Mouse (Mus musculus) gonadal fat pad, adult 2 months (tissue): ENCODE measurements around the gene Gm15557. TPM values are rescaled to one million over a fixed set of nuclear protein-coding genes. Genes with fewer than 3 reads are reported as not detected.

Source experiments
- DNase-seq: peaks from one replicate; pipeline ENCODE4 v3.0.0-alpha.2; 2012; ENCODE audit warnings: low read depth
- polyA plus RNA-seq: library from polyadenylated mRNA; depleted of rRNA; stranded (reverse); fragments of >200 nt; gene quantifications from 2 replicates; pipeline ENCODE4 v1.2.3, GENCODE M21; 2012; rRNA removed

The Gm15557 gene
- polyA plus RNA-seq, 1 experiment: not detected

DNA sequence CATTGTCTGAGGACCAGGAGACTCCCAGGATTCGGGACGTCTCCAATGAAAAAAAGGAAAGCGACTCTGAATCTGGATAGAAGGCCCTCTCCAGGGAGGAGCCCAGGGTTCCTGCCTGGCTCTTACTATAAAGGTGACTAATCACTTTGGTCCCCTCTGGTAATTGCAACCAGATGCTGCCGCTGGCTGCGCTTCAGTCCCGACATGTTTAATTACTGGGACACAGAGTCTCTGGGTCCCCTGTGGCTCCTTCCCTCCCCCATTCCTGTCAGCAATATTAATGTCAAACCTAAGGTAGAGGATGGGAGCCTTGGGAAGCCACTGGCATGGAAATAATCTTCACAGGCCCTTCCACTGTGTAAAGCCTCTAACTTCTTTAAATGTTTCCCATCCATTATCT, 8.8 kb downstream of the Gm15557 start:
- no peak for DNase-seq

DNA sequence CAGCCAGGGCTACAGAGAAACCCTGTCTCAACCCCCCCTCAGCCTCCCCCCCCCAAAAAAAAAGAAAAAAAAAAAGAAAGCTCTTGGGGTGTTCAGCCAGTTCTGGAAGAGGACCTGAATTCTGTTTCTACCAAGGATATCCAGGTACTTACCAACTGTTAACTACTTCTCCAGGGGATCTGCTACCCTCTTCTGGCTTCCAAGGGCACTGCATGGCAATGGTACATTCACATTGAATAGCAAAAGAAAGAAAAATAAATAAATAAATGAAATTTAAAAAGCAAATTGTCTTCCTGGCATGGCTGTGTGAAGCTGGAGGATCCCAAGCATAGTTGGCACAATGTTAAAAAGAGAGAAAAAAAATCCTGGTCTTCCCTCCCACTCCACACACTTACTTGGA, 11.5 kb downstream of the Gm15557 start:
- DNase-seq: no peak

DNA sequence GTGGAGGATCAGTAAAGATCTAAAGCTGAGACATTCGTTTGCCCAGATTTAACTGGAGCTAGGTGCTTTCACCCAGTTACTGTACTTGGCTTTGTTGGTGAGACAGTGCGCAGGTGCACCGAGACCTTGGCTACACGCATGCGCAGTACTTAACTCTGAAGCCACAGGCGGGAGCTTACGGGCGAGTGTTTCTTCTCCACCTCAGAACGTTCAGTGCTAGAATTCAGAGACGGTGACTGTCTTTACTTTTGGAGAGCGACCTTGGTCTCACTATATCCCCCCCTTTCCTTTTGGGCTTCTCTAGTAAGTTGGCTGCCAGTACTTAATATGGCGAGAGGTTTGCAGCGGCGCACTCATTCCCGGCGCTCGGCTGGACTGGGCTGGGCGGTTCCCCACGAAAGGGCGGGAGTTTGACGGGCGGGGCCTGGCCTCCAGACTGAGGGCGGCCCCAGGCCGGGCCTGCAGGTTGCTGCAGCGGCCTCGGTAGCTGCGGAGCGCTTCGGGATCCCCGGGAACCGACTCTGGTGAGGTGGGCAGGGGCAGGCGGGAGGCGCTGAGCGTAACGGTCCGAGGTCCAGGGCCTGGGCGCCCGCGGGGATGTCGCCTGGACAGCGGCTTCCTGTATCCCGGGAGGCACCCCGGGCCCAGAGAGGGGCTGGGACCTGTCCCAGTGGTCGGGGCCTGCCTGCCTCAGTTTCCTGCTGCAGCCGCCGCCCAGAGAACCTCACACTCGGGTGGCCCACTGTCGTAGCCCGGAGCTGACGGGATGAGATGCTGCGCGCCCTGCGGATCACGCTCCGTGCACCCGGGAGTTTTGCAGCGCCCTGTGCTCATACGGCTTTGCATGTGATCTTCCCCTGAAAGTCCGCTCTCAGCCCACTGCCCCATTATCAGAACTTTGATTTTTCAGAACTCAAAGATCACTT, 15.9 kb downstream of the Gm15557 start, which contains the start of gene Cep250:
Gene Cep250, plus strand, starts transcription at position 325 of the 926 bp plus-strand sequence.
- DNase-seq: no peak

DNA sequence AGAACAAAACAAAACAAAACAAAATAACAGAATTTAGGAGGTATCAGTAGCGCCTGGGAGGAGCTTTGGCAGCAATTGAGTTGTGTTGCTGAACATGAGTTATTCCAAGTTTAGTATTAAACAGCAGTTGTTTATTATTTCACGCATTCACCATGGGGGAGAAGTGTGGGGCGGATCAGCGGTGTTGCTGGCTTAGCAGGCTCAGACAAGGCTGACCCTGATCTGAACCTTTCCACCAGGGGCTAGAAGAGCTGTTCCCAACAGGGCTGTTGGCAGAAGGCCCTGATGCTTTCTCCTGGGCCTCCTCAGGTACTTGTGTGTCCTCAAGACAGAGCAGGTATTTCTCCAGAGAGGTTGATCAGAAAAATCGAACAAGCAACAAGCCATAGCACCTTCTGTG, 19.5 kb downstream of the Gm15557 start:
- DNase-seq: no peak

DNA sequence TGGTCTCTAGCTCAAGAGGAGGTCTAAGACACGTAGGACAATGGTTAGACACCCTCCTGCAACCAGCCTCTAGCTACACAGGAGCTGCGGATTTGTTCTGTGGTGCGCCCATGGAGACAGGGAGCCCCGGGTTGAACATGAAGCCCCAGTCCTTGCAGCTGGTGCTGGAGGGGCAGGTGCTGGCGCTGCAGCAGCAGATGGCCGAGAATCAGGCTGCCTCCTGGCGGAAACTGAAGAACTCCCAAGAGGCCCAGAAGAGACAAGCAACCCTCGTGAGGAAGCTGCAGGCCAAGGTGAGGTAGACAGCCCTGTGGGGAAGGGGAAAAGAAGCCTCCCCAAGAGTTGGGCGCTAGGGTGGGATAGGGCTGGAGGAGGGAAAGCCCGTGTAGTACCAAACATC, 21.3 kb downstream of the Gm15557 start:
- no peak for DNase-seq

DNA sequence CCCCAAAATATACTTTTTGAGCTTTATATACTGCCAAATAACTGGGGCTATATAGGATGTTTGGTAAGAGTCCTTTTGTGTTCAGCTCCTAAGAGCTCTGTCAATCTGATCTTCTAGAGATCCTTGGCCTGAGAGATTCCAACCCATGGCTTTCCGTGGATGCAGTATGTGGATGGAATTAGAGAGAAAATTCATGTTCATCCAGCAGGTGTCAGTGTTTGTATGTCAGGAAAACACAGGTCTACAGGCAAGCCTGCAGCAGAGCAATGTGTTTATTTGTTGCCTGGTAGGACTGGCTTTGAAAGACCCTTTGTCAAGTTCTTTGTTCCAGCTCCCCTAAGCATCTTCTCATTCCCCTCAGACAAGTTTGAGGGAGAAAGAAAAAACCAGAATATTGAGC, 22.5 kb downstream of the Gm15557 start:
- no peak for DNase-seq

DNA sequence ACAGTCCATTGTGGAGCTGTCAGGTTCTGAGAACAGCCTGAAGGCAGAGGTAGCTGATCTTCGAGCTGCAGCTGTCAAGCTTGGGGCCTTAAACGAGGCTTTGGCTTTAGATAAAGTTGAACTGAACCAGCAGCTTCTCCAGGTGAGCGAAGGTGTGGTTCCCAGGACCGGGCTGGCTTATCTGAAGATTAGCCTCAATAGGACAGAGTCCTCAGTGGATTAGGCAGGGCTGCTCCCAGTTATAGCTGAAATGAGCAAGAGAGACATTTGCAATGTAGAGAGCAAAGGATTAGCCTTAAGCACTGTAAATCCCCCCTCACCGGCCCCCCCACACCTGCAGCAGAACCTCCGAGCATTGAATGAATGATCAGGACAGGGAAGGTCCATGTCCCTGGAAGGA, 32.8 kb downstream of the Gm15557 start:
- no peak for DNase-seq

DNA sequence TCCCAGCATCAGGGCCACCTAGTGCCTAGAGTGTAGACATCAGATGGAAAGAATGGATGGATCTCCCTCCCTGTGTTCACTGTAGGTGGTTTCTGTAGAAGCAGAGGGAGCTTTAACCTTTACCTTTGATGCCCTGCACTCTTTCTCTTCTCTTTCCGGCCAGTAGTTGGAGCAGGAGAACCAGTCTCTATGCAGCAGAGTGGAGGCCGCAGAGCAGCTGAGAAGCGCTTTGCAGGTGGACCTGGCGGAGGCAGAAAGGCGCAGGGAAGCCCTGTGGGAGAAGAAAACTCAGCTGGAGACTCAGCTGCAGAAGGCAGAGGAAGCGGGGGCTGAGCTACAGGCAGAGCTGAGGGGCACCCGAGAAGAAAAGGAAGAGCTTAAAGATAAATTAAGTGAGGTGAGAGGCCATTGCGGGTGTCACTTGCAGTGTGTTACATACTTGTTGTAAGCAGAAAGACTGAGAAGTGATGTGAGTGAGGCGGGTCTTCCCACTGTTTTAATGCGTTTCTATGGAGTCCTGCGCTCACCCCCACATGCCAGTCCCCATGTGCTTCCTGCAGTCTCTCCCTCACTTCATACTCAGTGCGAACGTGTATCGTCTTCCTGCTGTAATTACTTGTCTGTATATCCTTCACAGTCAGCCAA, 33.7 kb downstream of the Gm15557 start:
- DNase-seq: no peak

DNA sequence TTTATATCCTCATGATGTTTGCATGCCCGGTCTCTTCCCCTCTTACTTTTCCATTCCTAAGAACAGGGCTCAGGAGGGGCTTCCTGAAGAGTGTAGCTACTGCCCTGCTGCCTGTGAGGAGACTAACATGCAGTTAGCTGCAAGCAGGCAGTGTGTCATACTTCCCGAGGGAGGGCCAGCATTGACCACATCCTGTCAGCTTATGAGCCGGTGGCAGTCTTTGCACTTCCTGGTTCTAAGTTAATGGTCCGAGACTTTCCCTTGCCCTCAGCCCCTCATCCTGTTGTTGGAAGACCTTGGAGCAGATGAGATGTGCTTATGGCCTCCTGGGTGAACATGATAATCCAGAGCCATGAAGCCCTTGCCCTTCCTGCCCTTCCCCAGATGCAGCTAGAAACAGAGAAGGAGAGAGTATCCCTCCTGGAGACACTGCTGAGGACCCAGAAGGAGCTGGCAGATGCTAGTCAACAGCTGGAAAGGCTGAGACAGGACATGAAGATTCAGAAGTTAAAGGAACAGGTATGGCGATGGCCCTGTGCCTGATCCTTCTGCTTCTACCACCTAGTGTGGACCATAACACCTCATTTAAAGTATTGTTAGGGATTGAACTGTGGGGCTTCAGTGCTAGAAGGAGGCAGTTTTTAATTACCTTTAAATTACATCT, 38.9 kb downstream of the Gm15557 start:
- DNase-seq: no peak

DNA sequence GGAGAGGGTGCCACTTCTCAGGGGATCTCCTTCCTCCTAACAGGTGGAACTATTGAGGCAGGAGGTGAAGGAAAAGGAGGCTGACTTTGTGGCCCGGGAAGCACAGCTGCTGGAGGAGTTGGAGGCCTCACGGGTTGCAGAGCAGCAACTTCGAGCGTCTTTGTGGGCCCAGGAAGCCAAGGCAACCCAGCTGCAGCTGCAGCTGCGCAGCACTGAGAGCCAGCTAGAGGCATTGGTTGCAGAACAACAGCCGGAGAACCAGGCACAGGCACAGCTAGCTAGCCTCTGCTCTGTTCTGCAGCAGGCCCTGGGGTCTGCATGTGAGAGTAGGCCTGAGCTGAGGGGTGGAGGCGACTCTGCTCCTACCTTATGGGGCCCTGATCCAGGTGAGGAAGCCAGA, 45.2 kb downstream of the Gm15557 start:
- DNase-seq: no peak

DNA sequence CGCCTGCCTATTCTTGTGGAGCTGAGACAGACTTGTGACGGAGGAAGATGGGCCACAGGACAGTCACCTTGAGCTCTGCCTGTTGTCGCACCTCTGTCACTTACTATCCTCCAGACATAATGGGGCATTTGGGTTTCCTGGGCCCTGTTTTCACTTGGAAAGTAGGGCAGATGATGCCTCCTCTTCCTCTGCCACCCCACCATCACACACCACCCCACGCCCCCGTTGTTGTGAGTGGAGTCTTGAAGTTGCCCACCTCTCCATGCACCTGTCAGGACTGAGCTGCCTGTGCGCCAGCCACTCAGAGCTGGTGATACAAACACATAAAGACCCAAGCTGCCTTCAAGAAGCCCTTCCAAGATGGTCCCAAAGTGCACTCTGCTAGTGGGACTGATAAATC, 46.6 kb downstream of the Gm15557 start:
- DNase-seq: no peak

DNA sequence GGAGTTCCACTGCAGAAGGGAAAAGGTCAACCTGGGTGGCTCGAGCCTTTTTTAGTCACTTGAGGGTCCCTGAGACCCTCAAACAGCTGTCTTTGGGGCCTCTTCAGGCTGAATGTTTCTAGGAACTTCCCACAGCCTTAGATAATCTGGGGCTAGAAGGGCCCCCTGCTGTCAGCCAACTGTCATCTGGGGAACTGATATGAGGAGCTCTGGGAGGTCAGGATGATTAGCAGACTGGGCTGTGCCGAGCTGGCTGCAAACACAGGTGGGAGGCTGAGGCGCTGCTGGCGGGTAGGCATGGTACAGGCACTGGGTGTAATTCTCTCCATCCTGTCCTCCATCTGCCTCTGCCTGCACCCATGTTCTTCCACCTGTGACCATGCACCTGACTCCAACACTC, 48.6 kb downstream of the Gm15557 start:
- no peak for DNase-seq

DNA sequence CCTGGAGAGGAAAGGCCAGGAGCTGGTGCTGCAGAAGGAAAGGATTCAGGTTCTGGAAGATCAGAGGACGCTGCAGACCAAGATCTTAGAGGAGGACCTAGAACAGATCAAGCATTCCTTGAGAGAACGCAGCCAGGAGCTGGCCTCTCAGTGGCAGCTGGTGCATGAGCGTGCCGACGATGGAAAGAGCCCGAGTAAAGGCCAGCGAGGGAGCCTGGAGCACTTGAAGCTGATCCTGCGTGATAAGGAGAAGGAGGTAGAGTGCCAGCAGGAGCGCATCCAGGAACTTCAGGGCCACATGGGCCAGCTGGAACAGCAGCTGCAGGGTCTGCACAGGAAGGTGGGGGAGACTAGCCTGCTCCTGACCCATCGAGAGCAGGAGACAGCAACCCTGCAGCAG, 50.6 kb downstream of the Gm15557 start:
- no peak for DNase-seq

DNA sequence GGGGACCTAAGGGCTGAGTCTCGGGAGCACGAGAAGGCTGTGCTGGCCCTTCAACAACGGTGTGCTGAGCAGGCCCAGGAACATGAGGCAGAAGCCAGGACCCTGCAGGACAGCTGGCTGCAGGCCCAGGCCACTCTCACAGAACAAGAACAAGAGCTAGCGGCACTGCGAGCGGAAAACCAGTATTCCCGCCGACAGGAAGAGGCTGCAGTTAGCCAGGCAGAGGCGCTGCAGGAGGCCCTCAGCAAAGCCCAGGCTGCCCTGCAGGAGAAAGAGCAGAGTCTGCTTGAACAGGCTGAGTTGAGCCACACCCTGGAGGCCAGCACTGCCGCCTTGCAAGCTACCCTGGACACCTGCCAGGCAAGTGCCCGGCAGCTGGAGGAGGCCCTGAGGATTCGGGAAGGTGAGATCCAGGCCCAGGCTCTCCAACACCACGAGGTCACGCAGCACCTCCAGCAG, 51.4 kb downstream of the Gm15557 start:
- no peak for DNase-seq

Other genes with a start within 250 kb of the Gm15557 start
- gene Trpc4ap, start 248.3 kb upstream of the Gm15557 start, polyA plus RNA-seq: 131 and 141 TPM in 2 replicates
- gene Edem2, start 211.3 kb upstream of the Gm15557 start, polyA plus RNA-seq: 55.9 and 67.9 TPM in 2 replicates
- gene Gm17581, start 204.9 kb upstream of the Gm15557 start, polyA plus RNA-seq: not detected in 2 replicates
- 11.9 TPM in 2 replicates for gene Procr, start 189.6 kb upstream of the Gm15557 start, polyA plus RNA-seq
- gene Mmp24, start 165.4 kb upstream of the Gm15557 start, polyA plus RNA-seq: 0.09 and 0.13 TPM in 2 replicates
- 55.2 and 65.8 TPM in 2 replicates for gene BC029722, start 121.3 kb upstream of the Gm15557 start, polyA plus RNA-seq
- 85.8 and 109 TPM in 2 replicates for gene Eif6, start 113.8 kb upstream of the Gm15557 start, polyA plus RNA-seq
- not detected in 2 replicates for gene Fam83c, start 105.9 kb upstream of the Gm15557 start, polyA plus RNA-seq
- 31.7 and 36.7 TPM in 2 replicates for gene Uqcc1, start 10.4 kb upstream of the Gm15557 start, polyA plus RNA-seq
- 1.2 and 1.3 TPM in 2 replicates for gene Gdf5, start 4.6 kb downstream of the Gm15557 start, polyA plus RNA-seq
- gene Cep250, start 15.7 kb downstream of the Gm15557 start, polyA plus RNA-seq: 15.1 and 18.4 TPM in 2 replicates
- gene 6430550D23Rik, start 67.2 kb downstream of the Gm15557 start, polyA plus RNA-seq: 3.2 and 4.0 TPM in 2 replicates
- gene Ergic3, start 67.3 kb downstream of the Gm15557 start, polyA plus RNA-seq: 341 and 349 TPM in 2 replicates
- gene Fer1l4, start 112.2 kb downstream of the Gm15557 start, polyA plus RNA-seq: 4.6 and 6.2 TPM in 2 replicates
- gene Spag4, start 124.4 kb downstream of the Gm15557 start, polyA plus RNA-seq: 5.9 and 6.1 TPM in 2 replicates
- gene Cpne1, start 171.2 kb downstream of the Gm15557 start, polyA plus RNA-seq: 70.4 and 82.9 TPM in 2 replicates
- 10.1 and 12.3 TPM in 2 replicates for gene Rbm12, start 171.2 kb downstream of the Gm15557 start, polyA plus RNA-seq
- 3.5 and 5.1 TPM in 2 replicates for gene Gm28036, start 186.4 kb downstream of the Gm15557 start, polyA plus RNA-seq
- 316 and 387 TPM in 2 replicates for gene Romo1, start 203.3 kb downstream of the Gm15557 start, polyA plus RNA-seq
- gene Nfs1, start 203.5 kb downstream of the Gm15557 start, polyA plus RNA-seq: 47.1 and 54.8 TPM in 2 replicates
- 32.5 and 46.7 TPM in 2 replicates for gene Rbm39, start 239.5 kb downstream of the Gm15557 start, polyA plus RNA-seq